Mouse (Mus musculus): ENCODE measurements around the gene Ermard. TPM values are rescaled to one million over a fixed set of nuclear protein-coding genes. Genes with fewer than 3 reads are reported as not detected.

Ermard gene
- total and polyA plus RNA-seq, 2 experiments from 2014 or later = 35.6 to 41.8 TPM

- DNase-seq (ENCODE audit: low spot score) = no peak
- H3K9me3 ChIP-seq (replicated peaks; ENCODE audit: control insufficient read depth, low read length) = no peaks in the 10 kb centered on the region
- no peak overlapping the region for H3K9ac ChIP-seq (replicated peaks; ENCODE audit: low read depth, low read length)
- no peak overlapping the region for H3K4me2 ChIP-seq (ENCODE audit: low read depth, low read length)
- H3K36me3 ChIP-seq (replicated peaks; ENCODE audit: control insufficient read depth, insufficient read depth, low read length) = no peaks in the 10 kb centered on the region
- no peak overlapping the region for H3K27ac ChIP-seq (ENCODE audit: low read depth)
- no peak overlapping the region for H3K4me3 ChIP-seq (ENCODE audit: low read depth, low read length)
- H3K4me1 ChIP-seq (ENCODE audit: control insufficient read depth, insufficient read depth) = no peaks in the 10 kb centered on the region
- 59% methylated on average over 9 of the region's 9 CpGs for WGBS
- ATAC-seq (ENCODE audit: insufficient read depth, low read depth) = no peak
- TF ChIP-seq CTCF (IDR thresholded peaks at IDR 0.05; ENCODE audit: low read depth) = no peak
- no peak for TF ChIP-seq EP300 (IDR thresholded peaks at IDR 0.05; ENCODE audit: low read depth)
- H3K27me3 ChIP-seq (ENCODE audit: control insufficient read depth, insufficient read depth, low read length) = no peaks in the 10 kb centered on the region
Observed at GRCm38 (mm10) chr17:15107143-15107649, 66.2 kb downstream of the Ermard start.

GRCm38 (mm10) chr17:15108473-15109441, 67.7 kb downstream of the Ermard start:
- Histone ChIP-seq H3K36me3 (replicated peaks; ENCODE audit: control insufficient read depth, insufficient read depth, low read length) (no peaks in the 10 kb centered on the region), H3K4me3 (ENCODE audit: low read depth, low read length) (no peak overlapping the region), H3K9ac (replicated peaks; ENCODE audit: low read depth, low read length) (no peak overlapping the region), H3K4me2 (ENCODE audit: low read depth, low read length) (no peak overlapping the region), H3K9me3 (replicated peaks; ENCODE audit: control insufficient read depth, low read length) (no peaks in the 10 kb centered on the region), H3K27ac (ENCODE audit: low read depth) (no peak overlapping the region), H3K4me1 (ENCODE audit: control insufficient read depth, insufficient read depth) (no peaks in the 10 kb centered on the region), H3K27me3 (ENCODE audit: control insufficient read depth, insufficient read depth, low read length) (no peaks in the 10 kb centered on the region)
- DNase-seq (ENCODE audit: low spot score) (no peak), ATAC-seq (ENCODE audit: insufficient read depth, low read depth) (0 out of 2 replicates have a peak, but pooled peaks have one; percentile 39)
- WGBS = 43% methylated on average over 20 of the region's 20 CpGs
- TF ChIP-seq EP300 (IDR thresholded peaks at IDR 0.05; ENCODE audit: low read depth) (no peak), CTCF (IDR thresholded peaks at IDR 0.05; ENCODE audit: low read depth) (no peak)

- H3K4me3 ChIP-seq (ENCODE audit: low read depth, low read length) = no peak overlapping the region
- WGBS = 70% methylated on average over 3 of the region's 3 CpGs
- H3K9me3 ChIP-seq (replicated peaks; ENCODE audit: control insufficient read depth, low read length) = no peaks in the 10 kb centered on the region
- TF ChIP-seq CTCF (IDR thresholded peaks at IDR 0.05; ENCODE audit: low read depth) (no peak), EP300 (IDR thresholded peaks at IDR 0.05; ENCODE audit: low read depth) (no peak)
- H3K27me3 ChIP-seq (ENCODE audit: control insufficient read depth, insufficient read depth, low read length) = no peaks in the 10 kb centered on the region
- no peak overlapping the region for H3K4me2 ChIP-seq (ENCODE audit: low read depth, low read length)
- H3K4me1 ChIP-seq (ENCODE audit: control insufficient read depth, insufficient read depth) = no peaks in the 10 kb centered on the region
- DNase-seq (ENCODE audit: low spot score) = no peak
- H3K27ac ChIP-seq (ENCODE audit: low read depth) = no peak overlapping the region
- no peaks in the 10 kb centered on the region for H3K36me3 ChIP-seq (replicated peaks; ENCODE audit: control insufficient read depth, insufficient read depth, low read length)
- ATAC-seq (ENCODE audit: insufficient read depth, low read depth) = no peak
- H3K9ac ChIP-seq (replicated peaks; ENCODE audit: low read depth, low read length) = no peak overlapping the region
Observed at GRCm38 (mm10) chr17:15115550-15115949, 74.5 kb downstream of the Ermard start.

- Histone ChIP-seq H3K36me3 (replicated peaks; ENCODE audit: control insufficient read depth, insufficient read depth, low read length) (no peaks in the 10 kb centered on the region), H3K27me3 (ENCODE audit: control insufficient read depth, insufficient read depth, low read length) (no peaks in the 10 kb centered on the region), H3K9me3 (replicated peaks; ENCODE audit: control insufficient read depth, low read length) (no peaks in the 10 kb centered on the region), H3K4me3 (ENCODE audit: low read depth, low read length) (no peak overlapping the region), H3K4me2 (ENCODE audit: low read depth, low read length) (no peak overlapping the region), H3K27ac (ENCODE audit: low read depth) (no peak overlapping the region), H3K9ac (replicated peaks; ENCODE audit: low read depth, low read length) (no peak overlapping the region), H3K4me1 (ENCODE audit: control insufficient read depth, insufficient read depth) (no peaks in the 10 kb centered on the region)
- TF ChIP-seq CTCF (IDR thresholded peaks at IDR 0.05; ENCODE audit: low read depth) = no peak
- TF ChIP-seq EP300 (IDR thresholded peaks at IDR 0.05; ENCODE audit: low read depth) = no peak
- 81% methylated on average over 4 of the region's 4 CpGs for WGBS
- ATAC-seq (ENCODE audit: insufficient read depth, low read depth) = no peak
- DNase-seq (ENCODE audit: low spot score) = no peak
Observed at GRCm38 (mm10) chr17:15120096-15120495, 79.1 kb downstream of the Ermard start.

GRCm38 (mm10) chr17:15120569-15120968, 79.6 kb downstream of the Ermard start:
- 76% methylated on average over 6 of the region's 6 CpGs for WGBS
- no peak for DNase-seq (ENCODE audit: low spot score)
- no peak for TF ChIP-seq EP300 (IDR thresholded peaks at IDR 0.05; ENCODE audit: low read depth)
- TF ChIP-seq CTCF (IDR thresholded peaks at IDR 0.05; ENCODE audit: low read depth) = no peak
- Histone ChIP-seq H3K27me3 (ENCODE audit: control insufficient read depth, insufficient read depth, low read length) (no peaks in the 10 kb centered on the region), H3K4me1 (ENCODE audit: control insufficient read depth, insufficient read depth) (no peaks in the 10 kb centered on the region), H3K4me3 (ENCODE audit: low read depth, low read length) (no peak overlapping the region), H3K27ac (ENCODE audit: low read depth) (no peak overlapping the region), H3K9ac (replicated peaks; ENCODE audit: low read depth, low read length) (no peak overlapping the region), H3K36me3 (replicated peaks; ENCODE audit: control insufficient read depth, insufficient read depth, low read length) (no peaks in the 10 kb centered on the region), H3K4me2 (ENCODE audit: low read depth, low read length) (no peak overlapping the region), H3K9me3 (replicated peaks; ENCODE audit: control insufficient read depth, low read length) (no peaks in the 10 kb centered on the region)
- ATAC-seq (ENCODE audit: insufficient read depth, low read depth) = no peak
